Mouse (Mus musculus) adrenal gland, postnatal 14 days (tissue): ENCODE results near the gene Spata7. TPM values are rescaled to one million over a fixed set of nuclear protein-coding genes. Genes with fewer than 3 reads are reported as not detected.
"Not testable (repeated sequence)": the region's sequence is repeated elsewhere in the genome, so short reads cannot be mapped to it uniquely, and the experiment has no call there.

ENCODE experiments used
- DNase-seq: peaks from one replicate; pipeline ENCODE4 v3.0.0; 2021; ENCODE audit warnings: mixed read lengths
- long read RNA-seq, 2 experiments: library from polyadenylated mRNA; stranded (forward); transcript quantifications; one replicate each; pipeline ENCODE4 v2.0.0; 2021
- total RNA-seq: library from RNA; stranded (reverse); gene quantifications from 2 replicates; pipeline ENCODE4 v1.2.3, GENCODE M21; 2021

The Spata7 gene
- total RNA-seq, result 9.9 and 10.4 TPM in 2 replicates
- long read RNA-seq, experiment 1, transcript Spata7-201 (12 exons, 2,052 nt), result major isoform, 5 of 14 reads
- long read RNA-seq, experiment 1, partial matches to known transcripts, result 0 of 14 reads
- long read RNA-seq, experiment 1, other reads (novel, unspliced or antisense), result 6 of 14 reads
- long read RNA-seq, experiment 2, partial matches to known transcripts, result 2 of 5 reads
- long read RNA-seq, experiment 2, other reads (novel, unspliced or antisense), result 2 of 5 reads

DNA sequence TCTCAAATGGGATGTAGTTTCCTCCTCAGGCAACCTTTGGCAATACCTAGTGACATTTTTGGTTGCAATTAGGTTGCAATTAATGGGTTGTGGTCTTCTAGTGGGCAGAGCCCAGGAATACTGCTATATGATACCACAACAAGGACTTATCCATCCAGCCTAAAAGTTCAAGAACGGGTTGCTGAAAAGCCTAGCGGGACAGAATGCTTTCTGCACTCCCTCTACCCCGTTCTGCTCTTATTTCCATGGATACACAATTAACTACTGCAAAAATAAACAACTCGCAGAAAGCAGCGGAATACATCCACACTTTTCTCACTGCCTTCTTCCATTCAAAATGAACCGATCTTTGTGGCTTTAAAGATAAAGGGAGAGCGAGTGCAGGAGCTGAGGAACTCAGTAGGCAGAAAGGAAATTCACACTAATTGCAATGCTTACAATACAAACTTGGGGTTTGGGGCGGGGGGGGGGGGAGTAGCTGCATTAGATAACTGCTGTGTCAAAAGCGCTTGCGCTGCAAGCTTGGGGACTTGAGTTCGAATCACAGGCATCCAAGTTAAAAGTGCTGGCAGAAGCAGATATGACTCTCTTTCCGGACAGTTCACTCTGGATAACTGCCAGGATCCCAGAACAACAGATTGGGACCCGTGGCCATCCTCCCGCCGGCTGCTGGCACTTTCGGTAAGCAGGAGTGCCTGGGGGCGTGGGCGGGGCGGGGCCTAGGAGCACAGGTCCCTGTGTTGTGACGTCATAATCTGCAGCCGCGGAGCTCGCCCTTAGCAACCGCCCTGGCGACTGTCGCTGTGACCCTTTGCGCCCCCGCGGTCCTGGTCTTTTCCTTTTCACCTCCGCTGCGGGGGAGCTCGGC, at the start of gene Spata7:
Spata7 (plus strand) TSS at position 766 of the 868 bp plus-strand sequence.
- peak; percentile 93 for DNase-seq

DNA sequence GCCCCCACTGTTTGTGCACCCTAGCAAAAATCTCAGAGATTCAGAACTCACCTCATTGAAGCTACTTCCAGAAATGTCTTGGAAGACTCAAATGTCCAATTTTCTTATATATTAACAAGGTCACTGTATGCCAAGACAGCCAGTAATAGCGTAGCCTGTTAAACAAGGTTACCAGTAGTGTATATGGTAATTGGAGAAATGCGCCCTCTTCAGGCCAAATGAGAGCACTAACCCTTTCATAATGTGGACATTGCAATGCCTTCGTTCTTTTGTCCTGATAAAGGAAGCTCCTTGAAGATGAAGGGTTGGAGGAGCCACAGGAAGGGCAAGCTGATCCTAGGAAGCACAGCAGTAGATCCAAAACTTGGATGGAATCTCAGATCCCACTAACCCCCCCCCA, 42.7 kb upstream of the Spata7 start:
- no peak for DNase-seq

DNA sequence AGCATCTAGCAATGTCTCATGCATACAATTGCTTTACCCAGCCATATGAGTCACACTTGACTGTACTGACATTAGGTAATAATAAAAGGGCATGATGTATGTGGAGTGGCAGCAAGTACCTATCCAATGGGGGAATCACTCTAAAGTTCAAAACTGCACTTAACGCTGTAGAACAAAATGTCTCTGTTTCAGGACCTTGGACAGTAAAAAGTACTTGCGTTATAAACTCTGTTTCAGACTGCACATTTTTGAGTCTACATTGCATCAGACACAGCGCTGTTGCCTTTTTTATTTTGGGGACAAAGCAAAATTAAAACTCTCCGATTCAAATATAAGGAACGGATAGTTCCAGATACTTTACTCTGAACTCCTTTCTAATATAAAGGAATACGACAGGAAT, 39.4 kb upstream of the Spata7 start:
- DNase-seq, result no peak

DNA sequence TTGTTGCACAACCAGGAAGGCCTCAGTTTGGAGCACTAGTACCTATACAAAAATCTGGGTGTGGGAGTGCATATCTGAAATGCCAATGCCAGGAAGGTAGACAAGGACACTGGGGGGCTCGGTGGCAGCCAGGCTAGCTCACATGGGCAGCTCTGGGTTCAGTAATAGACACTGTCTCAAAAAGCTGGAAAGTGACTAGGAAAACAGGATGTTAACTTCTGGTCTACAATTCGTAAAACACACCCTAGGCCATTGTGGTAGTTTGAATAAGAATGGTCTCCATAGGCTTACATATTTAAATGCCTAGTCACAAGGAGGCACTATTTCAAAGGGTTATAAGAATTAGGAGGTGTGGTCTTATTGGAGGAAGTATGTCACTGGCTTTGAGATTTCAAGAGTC, 36.9 kb upstream of the Spata7 start:
- no peak for DNase-seq

DNA sequence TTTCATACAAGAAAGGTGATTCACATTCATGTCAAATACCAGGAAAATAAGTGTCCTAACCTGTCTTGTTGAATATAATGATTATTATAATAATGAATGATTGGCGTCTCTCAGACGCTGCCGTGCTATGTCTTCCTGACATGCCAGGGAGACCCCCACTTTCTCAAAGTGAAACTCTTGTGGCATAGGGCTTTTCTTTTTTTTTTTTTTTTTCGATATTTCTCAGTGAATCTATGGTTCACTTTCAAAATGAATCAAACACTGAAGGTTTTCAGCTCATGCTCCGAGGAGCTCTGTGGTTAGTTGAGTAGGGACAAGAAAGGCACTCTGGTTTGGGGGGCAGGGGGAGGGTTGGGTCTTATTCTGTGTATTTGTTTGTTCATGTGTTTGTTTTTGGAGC, 27.1 kb upstream of the Spata7 start:
- no peak for DNase-seq

DNA sequence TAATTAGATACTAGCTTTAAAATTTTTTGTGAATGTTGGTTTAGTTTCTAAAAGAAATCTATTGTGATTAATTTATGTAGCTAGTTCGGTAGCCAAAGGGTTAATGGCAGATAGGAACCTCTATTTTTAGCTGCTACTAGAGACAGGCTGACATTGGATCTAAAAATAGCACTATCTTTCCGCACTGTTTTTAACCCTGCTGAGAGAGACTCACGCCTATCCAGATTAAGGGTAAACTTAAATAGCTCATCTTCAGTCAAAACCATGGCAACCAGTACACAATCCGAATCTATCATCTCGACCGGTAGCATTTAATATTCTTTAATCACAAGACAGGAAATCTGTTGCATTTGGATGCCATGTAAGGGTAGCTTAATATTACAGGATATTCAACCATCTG, 25.8 kb upstream of the Spata7 start:
- no peak for DNase-seq

DNA sequence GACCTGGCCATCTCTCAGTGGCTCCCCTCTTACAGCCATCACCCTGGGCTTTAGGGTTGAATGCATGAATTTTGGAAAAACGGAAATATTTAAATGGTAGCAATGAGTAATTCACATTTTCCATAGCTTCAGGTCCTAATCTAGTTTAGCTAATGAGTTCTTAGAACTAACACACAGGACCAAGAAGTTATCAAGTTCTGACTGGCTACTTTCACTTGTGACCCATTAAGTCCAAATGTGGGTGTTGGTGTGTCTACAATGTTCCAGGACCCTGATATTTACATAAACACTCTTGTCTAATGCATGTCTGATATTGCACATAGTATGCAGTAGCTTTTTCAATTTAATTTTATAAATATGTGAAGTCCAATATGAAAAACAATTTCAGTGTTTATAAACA, 22.7 kb upstream of the Spata7 start:
- no peak for DNase-seq

DNA sequence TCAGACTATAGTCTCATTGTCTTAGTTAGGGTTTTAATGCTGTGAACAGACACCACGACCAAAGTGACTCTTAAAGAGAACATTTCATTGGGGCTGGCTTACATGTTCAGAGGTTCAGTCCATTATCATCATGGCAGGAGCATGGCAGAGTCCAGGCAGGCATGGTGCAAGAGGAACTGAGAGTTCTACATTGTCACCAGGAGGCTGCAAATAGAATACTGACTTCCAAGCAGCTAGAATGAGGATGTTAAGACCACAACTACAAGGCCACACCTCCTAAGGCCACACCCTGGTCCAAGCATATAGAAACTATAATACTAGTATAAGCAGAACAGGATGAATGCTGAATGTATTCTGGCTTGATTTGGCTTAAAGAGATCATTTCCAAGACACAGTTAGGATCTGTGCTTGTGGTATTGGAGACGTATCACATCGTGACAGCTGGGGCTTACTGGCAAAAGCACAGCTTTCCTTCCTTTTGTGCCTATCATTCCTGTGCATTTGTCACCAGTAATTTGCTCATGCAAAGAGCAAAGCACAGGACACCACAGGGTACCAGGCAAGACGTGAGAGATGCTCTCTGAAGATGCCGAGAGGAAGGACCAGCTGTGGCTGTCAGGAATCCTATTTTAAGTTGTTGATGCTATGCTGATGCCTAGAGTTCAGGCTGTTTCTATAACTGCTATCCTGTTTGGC, 21.2 kb upstream of the Spata7 start:
- DNase-seq, result no peak

DNA sequence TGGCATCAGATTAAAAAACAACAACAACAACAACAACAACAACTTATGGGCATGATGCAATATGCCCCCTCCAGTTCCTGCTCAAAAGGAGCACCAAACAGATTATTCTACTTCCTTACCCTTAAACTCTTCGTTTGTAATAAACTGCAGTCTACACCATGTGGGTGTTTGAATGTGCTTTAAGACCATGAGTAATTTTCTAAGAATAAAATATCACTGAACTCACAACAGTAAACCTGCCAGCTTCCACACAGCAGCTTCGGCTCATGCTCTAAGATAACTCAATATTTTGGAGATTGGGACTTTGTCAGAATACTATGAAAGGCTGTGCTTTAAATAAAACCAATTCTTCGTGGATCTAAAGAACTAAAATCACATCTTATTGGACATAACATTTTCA, 17.6 kb upstream of the Spata7 start:
- DNase-seq, result no peak

DNA sequence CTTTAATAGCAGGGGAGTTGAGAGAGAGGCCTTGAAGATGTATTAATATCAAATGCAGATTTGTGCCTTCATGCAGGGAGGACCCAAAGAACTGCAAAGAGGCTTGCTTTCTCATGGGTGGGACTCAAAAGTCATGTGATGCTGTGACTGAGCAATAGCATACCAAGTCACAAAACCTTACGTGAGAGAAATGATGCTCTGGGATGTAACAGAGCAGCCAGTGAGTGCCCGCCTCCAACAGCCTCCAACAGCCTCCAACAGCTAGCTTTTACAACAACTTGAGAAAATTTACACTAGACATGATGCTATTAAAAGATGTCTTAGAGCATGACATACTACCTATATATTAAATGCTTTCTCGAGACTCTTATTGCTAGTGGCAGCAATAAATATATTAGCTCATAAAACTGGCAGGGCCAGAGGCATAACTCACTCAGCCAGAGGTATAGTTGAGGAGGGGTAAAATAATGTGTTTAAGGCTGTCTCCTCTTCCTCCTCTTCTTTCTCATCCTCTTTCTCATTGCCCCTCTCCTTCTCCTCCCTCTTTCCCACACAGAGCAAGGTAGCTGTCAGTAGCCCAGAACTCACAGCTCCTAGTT, 12.9 kb upstream of the Spata7 start:
- DNase-seq, result no peak

DNA sequence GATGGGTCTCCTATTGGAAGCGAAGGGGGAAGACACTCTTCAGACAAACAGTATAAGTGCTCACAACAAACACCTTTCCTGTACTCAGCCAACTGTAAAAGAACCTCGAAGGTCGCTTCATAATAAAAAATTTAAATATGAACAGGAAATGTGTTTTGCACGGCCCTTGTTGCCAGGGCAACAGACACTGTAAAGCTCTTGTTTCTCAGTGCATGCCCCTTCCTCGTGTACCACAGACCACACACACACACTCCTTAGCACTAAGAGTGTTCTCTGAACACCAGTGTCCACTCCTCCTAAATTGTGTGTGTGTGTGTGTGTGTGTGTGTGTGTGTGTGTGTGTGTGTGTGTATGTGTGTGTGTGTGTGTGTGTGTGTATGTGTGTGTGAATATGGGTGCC, 12.2 kb upstream of the Spata7 start:
- DNase-seq, result no peak

DNA sequence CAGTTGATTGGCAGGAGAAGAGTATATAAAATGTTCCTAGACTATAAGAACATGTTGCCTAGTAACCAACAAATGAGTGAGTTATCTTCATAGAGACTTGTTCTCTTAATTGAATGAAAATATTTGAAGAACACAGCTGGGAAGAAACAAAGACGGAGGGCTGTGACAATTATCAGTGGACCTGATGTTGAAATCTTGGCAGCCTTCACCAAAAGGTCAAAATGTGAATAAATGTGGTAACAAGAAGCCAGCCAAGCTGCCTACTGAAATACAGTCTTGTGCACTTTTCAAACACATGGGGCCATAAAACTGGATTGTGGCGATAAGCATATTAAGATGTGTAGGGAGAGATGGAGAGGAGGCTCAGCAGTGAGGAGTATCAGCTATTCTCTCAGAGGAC, 8.5 kb upstream of the Spata7 start:
- peak; percentile 34 for DNase-seq

DNA sequence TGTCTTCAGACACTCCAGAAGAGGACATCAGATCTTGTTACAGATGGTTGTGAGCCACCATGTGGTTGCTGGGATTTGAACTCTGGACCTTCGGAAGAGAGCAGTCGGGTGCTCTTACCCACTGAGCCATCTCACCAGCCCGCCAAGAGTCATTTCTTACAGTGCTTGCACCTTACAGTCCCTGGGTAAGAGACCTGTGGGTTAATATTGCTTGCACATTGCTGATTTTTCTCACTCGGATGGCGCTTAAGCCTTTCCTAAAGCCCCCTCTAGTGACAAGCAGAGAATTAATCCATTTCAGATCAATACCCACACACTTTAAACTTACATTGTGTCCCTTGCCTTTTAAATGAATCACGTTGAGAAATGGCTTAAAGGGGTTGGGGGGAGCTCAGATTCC, 7.0 kb upstream of the Spata7 start:
- not testable (repeated sequence) for DNase-seq

DNA sequence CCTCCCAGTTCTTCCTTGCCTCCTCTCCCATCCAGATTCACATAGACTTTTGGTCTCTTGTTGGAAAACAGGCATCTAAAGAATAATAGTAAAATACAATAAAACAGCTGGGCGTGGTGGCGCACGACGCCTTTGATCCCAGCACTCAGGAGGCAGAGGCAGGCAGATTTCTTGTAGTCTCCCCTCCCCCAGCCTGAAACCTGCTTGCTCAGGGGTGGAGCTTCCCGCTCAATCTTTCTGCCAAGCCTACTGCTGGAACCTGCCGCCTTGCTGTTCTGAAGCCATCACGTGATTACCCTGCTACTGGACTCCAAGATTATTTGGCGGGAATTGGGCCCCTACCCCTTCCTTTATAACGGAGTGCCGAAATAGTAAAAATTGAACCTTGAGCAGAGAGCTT, 4.7 kb upstream of the Spata7 start:
- not testable (repeated sequence) for DNase-seq

DNA sequence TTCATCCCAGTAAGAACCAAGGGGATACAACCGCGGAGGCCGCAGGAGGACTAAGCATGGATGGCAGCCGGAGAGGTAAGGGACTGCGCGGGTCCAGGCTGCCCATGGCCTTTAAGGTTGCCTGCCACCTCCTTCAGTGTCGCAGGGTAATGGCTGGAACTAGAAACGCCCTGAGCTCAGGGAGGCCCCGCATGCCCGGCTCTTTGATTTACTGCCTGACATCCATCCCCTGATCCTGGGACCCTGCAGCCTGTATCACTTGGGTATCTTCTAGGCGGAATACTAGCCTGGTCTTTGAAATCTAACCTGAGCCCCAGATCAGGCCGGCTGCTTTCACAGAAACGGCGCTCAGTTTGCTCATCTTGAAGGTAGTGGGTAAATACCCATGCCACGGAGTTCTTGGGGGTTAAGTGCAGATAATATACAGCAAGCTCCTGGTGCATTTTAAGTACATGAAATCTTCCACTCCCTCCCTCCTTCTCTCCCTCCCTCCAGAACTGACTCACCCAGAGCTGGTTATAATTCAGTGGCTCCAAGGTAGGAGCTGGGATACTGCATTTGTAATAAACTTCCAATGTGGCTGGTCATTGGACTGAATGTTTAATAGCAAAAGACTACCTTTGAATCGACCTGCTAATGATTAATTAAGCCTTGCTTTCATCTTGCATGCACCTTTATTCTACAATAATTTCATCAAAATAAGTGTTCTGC, 458 bp downstream of the Spata7 start:
- peak; percentile 9 for DNase-seq

DNA sequence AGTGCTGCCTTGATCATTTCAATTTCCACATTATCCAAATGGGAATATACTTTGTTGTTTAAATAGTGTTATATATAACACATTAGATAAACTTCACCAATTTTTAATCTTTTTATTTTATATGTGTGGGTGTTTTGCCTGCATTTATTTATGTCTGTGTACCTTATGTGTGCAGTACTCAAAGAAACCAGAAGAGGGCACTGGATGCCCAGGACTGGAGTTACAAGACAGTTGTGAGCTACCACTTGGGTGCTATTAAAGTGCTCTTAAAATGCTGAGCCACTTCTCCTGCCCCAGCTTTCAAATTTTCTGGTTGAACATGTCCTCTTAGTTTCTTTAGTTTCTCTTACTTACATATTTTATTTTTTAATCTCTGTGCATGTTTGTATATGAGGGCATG, 16.9 kb downstream of the Spata7 start:
- no peak for DNase-seq

DNA sequence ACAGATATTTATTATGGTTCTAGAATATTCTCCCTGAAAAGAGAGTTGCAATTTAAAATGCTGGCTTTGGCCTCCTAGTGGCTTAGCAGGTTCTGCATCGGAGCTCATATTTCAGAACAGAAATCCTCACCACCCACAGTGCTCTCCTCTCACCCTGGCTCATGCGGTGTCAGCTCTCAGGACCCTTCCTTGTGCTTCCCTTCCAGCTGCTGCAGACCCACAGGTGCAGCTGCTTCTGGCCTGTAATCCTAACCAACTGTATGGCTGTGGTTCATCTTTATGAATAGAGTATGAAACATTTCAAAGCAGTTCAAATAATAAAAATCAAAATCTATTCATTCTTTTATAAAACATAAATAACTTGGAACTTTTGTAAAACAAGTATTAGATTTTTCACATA, 28.9 kb downstream of the Spata7 start:
- no peak for DNase-seq

DNA sequence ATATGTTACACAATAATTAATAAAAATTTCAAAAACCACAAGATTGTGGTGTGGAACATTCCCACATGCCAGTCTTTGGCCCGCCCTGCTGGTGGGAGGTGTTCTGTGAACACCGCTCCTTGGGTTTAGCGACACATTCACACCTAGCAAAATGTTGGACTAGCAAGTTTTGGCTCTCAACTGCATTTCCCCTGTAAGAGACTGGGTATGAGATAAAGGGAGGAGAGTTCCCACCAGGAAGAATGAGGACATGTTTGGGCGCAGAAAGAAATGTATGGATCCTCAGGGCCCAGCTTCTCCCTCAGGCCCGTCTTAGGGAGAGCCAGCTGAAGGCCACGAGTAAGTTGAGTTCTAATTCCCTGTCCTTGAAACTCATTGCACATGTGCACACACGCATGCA, 34.7 kb downstream of the Spata7 start:
- DNase-seq, result no peak

DNA sequence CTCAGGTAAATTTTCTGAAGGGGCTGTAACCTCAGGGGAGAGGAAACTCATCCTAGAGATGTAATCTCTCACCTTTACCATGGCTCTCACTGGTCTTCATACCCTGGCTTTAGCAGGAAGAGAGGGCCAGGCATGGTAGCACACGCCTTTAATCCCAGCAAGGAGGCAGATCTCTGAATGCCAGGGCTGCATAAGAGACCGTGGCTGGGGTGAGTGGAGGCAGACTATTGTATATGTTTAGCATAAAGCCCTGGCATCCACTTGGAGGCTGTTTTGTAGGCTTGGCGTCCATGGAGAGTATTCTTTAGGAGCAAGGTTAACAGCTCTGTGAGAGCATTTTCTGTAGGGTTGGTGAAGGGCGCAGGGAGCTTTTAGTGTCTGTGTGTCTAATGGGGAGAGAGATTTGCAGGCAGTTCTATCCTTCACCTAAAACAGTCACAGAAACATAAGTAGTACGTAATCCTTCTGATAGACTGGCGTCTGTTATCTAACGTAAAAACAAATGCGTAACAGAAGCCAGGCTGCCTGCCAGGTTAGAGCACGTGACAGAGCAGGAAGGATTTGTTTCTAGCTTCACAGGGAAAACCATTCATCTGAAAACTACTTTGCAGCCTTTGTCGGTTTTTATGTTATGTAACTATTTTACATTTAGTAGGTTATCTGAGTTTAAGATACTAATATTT, 40.3 kb downstream of the Spata7 start:
- peak; percentile 87 for DNase-seq

DNA sequence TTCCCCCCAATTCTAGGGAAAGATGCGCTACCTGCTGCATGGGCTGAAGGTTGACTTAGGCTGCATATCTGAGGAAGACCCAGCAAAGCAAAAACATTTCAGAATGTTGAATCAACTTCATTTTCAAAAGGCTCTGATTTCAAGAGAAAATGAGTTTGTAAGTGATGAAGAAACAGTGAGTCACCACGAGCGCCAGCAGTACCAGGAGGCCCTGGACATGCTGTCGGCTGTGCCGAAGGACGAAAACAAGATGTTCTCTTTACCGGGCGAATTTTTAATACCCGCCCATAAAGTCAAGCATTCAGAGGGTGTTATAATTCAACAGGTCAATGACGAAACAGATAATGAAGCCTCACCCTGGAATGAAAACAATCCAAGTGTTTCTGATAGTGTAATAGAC, 41.1 kb downstream of the Spata7 start:
- peak; percentile 41 for DNase-seq

DNA sequence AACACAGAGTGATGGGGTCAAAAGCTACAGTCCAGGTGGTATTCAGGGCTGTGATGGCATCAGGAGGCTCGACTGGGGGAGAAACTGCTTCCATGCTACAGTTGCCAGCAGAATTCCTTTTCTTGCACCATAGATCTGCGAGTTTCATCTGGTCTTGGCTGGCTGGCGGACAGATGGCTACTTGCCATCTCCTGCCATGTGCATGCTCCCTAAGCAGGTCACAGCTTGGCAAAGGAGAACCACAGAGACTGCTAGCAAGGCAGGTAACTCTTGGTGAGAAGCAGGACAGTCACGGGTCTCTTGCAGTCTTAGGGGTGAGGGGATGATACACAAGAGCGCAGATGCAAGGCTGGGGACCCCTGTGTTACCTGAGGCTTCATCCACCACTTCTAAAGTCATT, 41.9 kb downstream of the Spata7 start:
- DNase-seq, result peak; percentile 68

DNA sequence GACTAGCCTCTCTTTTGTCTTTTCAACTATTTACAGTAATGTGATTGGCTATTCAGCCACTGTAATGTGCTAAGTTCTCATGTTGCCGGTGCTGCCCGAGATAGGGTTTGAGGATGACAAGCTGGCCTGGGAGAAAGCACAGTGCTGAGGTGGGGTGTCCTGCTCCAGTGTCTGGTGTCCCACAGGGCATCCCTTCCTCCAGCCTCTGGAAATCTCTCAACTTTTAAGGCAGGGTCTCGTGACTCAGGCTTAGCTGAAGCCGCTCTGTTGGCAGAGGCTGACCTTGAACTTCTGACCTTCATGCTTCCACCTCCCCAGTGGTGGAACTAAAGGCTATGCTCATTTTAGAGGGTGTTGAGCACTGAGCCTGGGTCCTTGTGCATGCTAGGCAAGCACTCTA, 42.5 kb downstream of the Spata7 start:
- no peak for DNase-seq
